Mouse (Mus musculus): ENCODE data around the gene Tmcc1. TPM values are rescaled to one million over a fixed set of nuclear protein-coding genes. Genes with fewer than 3 reads are reported as not detected.
A peak's percentile ranks its signal among the peaks of the same experiment; 100 is the strongest.

Tmcc1 gene
- polyA plus RNA-seq, 1 experiment = 17.6 TPM

- peaks cover 40% of the 10 kb centered on the region for H3K36me3 ChIP-seq (ENCODE audit: control insufficient read depth, insufficient read depth)
Observed at GRCm38 (mm10) chr6:116228785-116229525, 35.7 kb upstream of the Tmcc1 start.

DNA sequence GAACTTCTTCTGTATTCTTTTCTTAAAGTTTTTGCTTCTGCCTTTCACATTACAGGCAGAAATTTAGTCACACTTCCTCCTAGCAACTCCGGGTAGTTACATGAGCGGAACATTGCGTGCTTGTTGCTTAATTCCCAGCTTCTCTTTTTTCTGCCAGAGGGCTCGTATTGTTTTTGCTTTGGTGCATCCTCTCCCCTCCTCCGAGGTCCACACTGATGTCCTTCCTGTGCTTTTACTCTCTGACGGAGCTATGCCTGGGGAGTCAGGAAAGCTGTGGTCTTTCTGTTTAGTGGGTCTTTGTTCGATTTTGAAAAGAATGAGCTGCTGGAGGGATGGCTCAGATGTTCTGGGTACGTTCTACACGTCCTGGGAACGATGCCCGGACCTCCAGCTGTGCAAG is 34.5 kb upstream of the Tmcc1 start:
- no peak for TF ChIP-seq MYOG (IDR thresholded peaks at IDR 0.05; ENCODE audit: control insufficient read depth in 1 of 3, insufficient read depth in 1 of 3, insufficient read length in 2 of 3, low read depth in 2 of 3)
- TF ChIP-seq SRF (IDR thresholded peaks at IDR 0.05; ENCODE audit: control insufficient read depth, insufficient read length, low read depth) = no peak
- TF ChIP-seq USF1 (IDR thresholded peaks at IDR 0.05; ENCODE audit: low read depth) = no peak
- Histone ChIP-seq H3K36me3 (ENCODE audit: control insufficient read depth, insufficient read depth) (peaks cover 40% of the 10 kb centered on the region), H3ac (ENCODE audit: control insufficient read depth, insufficient read length) (no peak overlapping the region), H3K4me3 (no peak overlapping the region), H3K27me3 (ENCODE audit: control insufficient read depth, insufficient read depth, insufficient read length) (no peaks in the 10 kb centered on the region), H3K79me2 (ENCODE audit: control insufficient read depth, insufficient read depth) (no peaks in the 10 kb centered on the region), H3K4me2 (ENCODE audit: low read depth) (no peak overlapping the region)

More at GRCm38 (mm10) chr6:116228785-116229525, 35.7 kb upstream of the Tmcc1 start:
- no peak overlapping the region for H3K4me2 ChIP-seq (ENCODE audit: low read depth)
- H3K79me2 ChIP-seq (ENCODE audit: control insufficient read depth, insufficient read depth) = no peaks in the 10 kb centered on the region
- no peaks in the 10 kb centered on the region for H3K27me3 ChIP-seq (ENCODE audit: control insufficient read depth, insufficient read depth, insufficient read length)
- no peak overlapping the region for H3ac ChIP-seq (ENCODE audit: control insufficient read depth, insufficient read length)
- TF ChIP-seq USF1 (IDR thresholded peaks at IDR 0.05; ENCODE audit: low read depth) = no peak
- TF ChIP-seq SRF (IDR thresholded peaks at IDR 0.05; ENCODE audit: control insufficient read depth, insufficient read length, low read depth) = no peak
- no peak for TF ChIP-seq MYOG (IDR thresholded peaks at IDR 0.05; ENCODE audit: control insufficient read depth in 1 of 3, insufficient read depth in 1 of 3, insufficient read length in 2 of 3, low read depth in 2 of 3)
- TF ChIP-seq MYOD1 (IDR thresholded peaks at IDR 0.05; ENCODE audit: control insufficient read depth in 1 of 3, insufficient read length in 2 of 3, low read depth in 2 of 3) = no peak
- no peak for TF ChIP-seq TCF3 (IDR thresholded peaks at IDR 0.05; ENCODE audit: insufficient read length, low read depth)
- no peak for TF ChIP-seq POLR2AphosphoS2 (IDR thresholded peaks at IDR 0.05; ENCODE audit: insufficient read length, low read depth)
- TF ChIP-seq E2F4 (IDR thresholded peaks at IDR 0.05; ENCODE audit: insufficient read depth) = no peak
- TF ChIP-seq REST (IDR thresholded peaks at IDR 0.05; ENCODE audit: insufficient read depth, insufficient read length) = no peak
- no peak for TF ChIP-seq TCF12 (IDR thresholded peaks at IDR 0.05; ENCODE audit: insufficient read depth, poor library complexity, severe bottlenecking)
- TF ChIP-seq POLR2A (IDR thresholded peaks at IDR 0.05; ENCODE audit: insufficient read length, low read depth) = no peak
- TF ChIP-seq CEBPB (IDR thresholded peaks at IDR 0.05; ENCODE audit: insufficient read depth, poor library complexity, severe bottlenecking) = no peak
- no peak for TF ChIP-seq MAX (IDR thresholded peaks at IDR 0.05; ENCODE audit: low read depth)
- no peak overlapping the region for H3K4me3 ChIP-seq

DNA sequence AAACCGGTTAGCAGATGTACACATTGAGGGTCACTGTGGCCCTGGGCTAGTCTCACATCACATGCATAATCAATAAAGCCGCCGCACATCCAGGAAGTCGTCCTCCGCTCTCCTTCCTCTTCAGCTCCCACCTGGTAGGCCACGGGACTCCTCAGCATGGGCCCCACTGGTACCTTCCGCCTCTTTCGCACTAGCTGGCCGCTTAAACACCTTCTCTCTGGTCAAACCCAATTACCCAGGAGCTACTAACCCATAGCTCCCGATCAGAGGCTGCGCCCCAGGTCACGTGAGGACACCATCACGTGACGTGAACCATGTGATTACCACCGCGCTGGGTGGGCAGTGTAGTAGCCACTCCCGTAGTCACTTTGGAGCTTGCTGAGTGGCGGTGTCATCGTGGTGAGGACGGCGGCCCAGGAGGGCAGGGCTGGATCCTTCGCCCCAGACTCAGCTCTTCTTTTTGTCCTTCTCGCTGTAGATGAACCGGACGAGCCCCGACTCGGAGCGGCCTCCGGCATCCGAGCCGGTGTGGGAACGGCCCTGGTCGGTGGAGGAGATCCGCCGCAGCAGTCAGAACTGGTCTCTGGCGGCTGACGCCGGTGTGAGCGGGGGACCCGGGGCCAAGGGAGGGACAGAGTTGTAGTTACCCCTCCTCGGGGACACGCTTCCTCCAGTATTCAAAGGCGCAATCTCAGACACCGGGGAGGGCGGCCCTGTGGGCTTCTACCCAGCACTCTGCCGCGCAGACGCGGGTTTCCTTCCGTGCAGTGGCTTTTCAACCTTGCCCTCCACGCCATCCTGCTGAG is 14.6 kb upstream of the Tmcc1 start, which contains the start of gene Washc2:
Gene Washc2 (plus strand): TSS at position 310 of the 806 bp plus-strand sequence.
- Histone ChIP-seq H3K4me2 (ENCODE audit: low read depth) (peak within 1 kb of the TSS; percentile 97), H3K27me3 (ENCODE audit: control insufficient read depth, insufficient read depth, insufficient read length) (no peaks in the 10 kb centered on the region), H3K4me3 (peak within 1 kb of the TSS; percentile 80), H3K36me3 (ENCODE audit: control insufficient read depth, insufficient read depth) (peaks cover 9% of the 10 kb centered on the region), H3K79me2 (ENCODE audit: control insufficient read depth, insufficient read depth) (peaks cover 14% of the 10 kb centered on the region), H3ac (ENCODE audit: control insufficient read depth, insufficient read length) (peak within 1 kb of the TSS; percentile 33)
- TF ChIP-seq MAX (IDR thresholded peaks at IDR 0.05; ENCODE audit: low read depth) = no peak
- peak; percentile 86 for TF ChIP-seq POLR2A (IDR thresholded peaks at IDR 0.05; ENCODE audit: insufficient read length, low read depth)
- no peak for TF ChIP-seq CEBPB (IDR thresholded peaks at IDR 0.05; ENCODE audit: insufficient read depth, poor library complexity, severe bottlenecking)
- TF ChIP-seq POLR2AphosphoS2 (IDR thresholded peaks at IDR 0.05; ENCODE audit: insufficient read length, low read depth) = peak; percentile 91
- TF ChIP-seq MYOG (IDR thresholded peaks at IDR 0.05; ENCODE audit: control insufficient read depth in 1 of 3, insufficient read depth in 1 of 3, insufficient read length in 2 of 3, low read depth in 2 of 3) = no peak
- TF ChIP-seq TCF12 (IDR thresholded peaks at IDR 0.05; ENCODE audit: insufficient read depth, poor library complexity, severe bottlenecking) = no peak
- TF ChIP-seq MYOD1 (IDR thresholded peaks at IDR 0.05; ENCODE audit: control insufficient read depth in 1 of 3, insufficient read length in 2 of 3, low read depth in 2 of 3) = no peak
- no peak for TF ChIP-seq REST (IDR thresholded peaks at IDR 0.05; ENCODE audit: insufficient read depth, insufficient read length)
- TF ChIP-seq USF1 (IDR thresholded peaks at IDR 0.05; ENCODE audit: low read depth) = peak; percentile 97
- peak; percentile 53 for TF ChIP-seq E2F4 (IDR thresholded peaks at IDR 0.05; ENCODE audit: insufficient read depth)
- no peak for TF ChIP-seq SRF (IDR thresholded peaks at IDR 0.05; ENCODE audit: control insufficient read depth, insufficient read length, low read depth)
- TF ChIP-seq TCF3 (IDR thresholded peaks at IDR 0.05; ENCODE audit: insufficient read length, low read depth) = no peak

DNA sequence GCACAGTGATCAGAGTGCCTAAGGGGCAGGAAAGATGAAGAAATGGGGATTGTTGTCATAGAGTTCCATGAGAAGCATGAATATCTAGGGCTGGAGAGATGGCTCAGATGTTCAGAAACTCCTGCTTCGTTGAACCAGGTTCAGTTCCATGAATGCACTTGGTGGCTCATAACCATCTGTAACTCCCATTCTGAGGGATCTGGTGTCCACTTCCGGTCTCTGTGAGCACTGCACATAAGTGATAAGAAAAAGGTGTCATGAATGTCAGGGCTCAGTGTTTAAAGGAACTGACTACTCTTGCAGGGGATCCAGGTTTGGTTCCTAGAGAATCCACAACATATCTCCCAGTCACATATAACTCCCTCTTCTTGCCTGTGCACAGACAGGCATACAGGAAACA is 6.4 kb upstream of the Tmcc1 start:
- no peak overlapping the region for H3K4me2 ChIP-seq (ENCODE audit: low read depth)
- TF ChIP-seq TCF12 (IDR thresholded peaks at IDR 0.05; ENCODE audit: insufficient read depth, poor library complexity, severe bottlenecking) (no peak), E2F4 (IDR thresholded peaks at IDR 0.05; ENCODE audit: insufficient read depth) (no peak), MYOD1 (IDR thresholded peaks at IDR 0.05; ENCODE audit: control insufficient read depth in 1 of 3, insufficient read length in 2 of 3, low read depth in 2 of 3) (no peak), REST (IDR thresholded peaks at IDR 0.05; ENCODE audit: insufficient read depth, insufficient read length) (no peak), CEBPB (IDR thresholded peaks at IDR 0.05; ENCODE audit: insufficient read depth, poor library complexity, severe bottlenecking) (no peak), POLR2AphosphoS2 (IDR thresholded peaks at IDR 0.05; ENCODE audit: insufficient read length, low read depth) (no peak)
- H3ac ChIP-seq (ENCODE audit: control insufficient read depth, insufficient read length) = no peak overlapping the region
- no peaks in the 10 kb centered on the region for H3K27me3 ChIP-seq (ENCODE audit: control insufficient read depth, insufficient read depth, insufficient read length)
- no peaks in the 10 kb centered on the region for H3K36me3 ChIP-seq (ENCODE audit: control insufficient read depth, insufficient read depth)
- H3K79me2 ChIP-seq (ENCODE audit: control insufficient read depth, insufficient read depth) = no peaks in the 10 kb centered on the region
- H3K4me3 ChIP-seq = no peak overlapping the region
